Mouse (Mus musculus): ENCODE results near the gene F8a. TPM values are rescaled to one million over a fixed set of nuclear protein-coding genes. Genes with fewer than 3 reads are reported as not detected.
"Not testable (repeated sequence)": the region's sequence is repeated elsewhere in the genome, so short reads cannot be mapped to it uniquely, and the experiment has no call there.

F8a gene
- total RNA-seq (2015; ENCODE audit: low replicate concordance), result 2.5 TPM in 1 of 2 replicates, not detected in the other
- 0.42 and 0.51 TPM in 2 replicates for total RNA-seq (2017; ENCODE audit: low replicate concordance)

DNA sequence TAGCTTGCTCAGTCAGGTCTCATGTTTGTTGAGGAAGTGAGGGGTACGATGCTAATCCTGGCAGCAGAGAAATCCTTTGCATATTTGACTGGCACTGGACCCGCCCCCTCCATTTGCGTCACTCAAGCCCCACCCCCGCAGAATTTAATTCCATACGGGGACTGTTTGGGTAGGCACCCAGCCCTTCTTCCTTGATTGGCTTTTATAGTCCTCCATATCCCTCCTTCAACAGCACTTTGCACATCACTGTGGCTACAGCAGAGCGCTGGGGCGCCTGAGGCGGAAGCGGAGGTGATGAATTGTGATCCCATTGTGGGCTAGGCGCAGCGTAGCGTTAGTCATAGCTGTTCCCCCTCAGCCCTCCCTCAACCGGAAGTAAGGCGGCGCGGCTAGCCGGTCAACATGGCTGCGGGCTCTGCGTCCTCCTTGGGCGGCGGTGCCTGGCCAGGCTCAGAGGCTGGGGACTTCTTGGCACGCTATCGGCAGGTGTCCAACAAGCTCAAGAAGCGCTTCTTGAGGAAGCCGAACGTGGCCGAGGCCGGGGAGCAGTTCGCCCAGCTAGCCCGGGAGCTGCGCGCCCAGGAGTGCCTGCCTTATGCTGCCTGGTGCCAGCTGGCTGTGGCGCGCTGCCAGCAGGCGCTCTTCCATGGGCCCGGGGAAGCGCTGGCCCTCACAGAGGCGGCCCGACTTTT, at the start of gene F8a:
Gene F8a (plus strand): TSS at position 378 of the 692 bp plus-strand sequence.
- ATAC-seq (replicated peaks; ENCODE audit: low FRiP score, poor library complexity, severe bottlenecking), result peak; percentile 95

- ATAC-seq (replicated peaks; ENCODE audit: low FRiP score, poor library complexity, severe bottlenecking), result not testable (repeated sequence)
Observed at GRCm38 (mm10) chrX:73191934-73192333, 36.2 kb upstream of the F8a start, which contains the start of gene Xlr3b. TSS of gene Xlr3b (plus strand) at chrX:73192207.

DNA sequence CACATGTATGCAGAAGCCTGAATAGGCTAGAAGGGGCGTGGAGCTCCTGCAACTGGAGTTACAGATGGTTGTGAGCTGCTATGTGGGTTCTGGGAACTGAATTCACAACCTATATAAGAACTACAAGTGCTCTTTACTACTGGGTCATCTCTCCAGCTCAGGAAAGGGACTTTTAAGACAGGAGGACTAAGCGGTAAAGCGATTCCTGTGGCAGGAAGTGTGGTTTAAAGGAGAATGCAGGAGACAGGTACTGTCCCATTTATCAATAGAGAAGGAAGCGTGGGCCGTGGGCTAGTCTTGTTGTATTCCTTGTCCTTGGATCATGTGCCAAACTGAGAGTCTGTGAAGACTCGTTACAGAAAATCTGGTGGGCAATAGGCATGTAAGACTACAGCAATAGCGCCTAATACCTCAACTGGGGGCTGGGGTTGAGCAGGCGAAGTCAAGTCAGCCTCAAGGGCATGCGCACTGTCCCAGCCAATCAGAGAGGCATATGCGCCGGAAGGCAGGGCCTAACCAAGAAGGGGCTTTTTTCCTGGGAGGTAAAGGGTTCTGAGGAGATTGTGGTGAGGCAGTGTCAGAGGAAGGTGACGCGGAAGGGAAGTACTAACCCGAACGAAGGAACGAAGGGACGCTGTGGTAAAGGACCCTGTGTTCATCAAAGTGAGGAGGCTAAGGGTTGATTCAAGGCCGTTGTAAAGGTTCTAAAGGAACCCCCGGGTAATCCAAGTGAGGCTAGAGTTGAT, 14.1 kb upstream of the F8a start, which contains the start of gene Xlr4b:
Gene Xlr4b (plus strand): TSS at position 515 of the 746 bp plus-strand sequence.
- ATAC-seq (replicated peaks; ENCODE audit: low FRiP score, poor library complexity, severe bottlenecking), result not testable (repeated sequence)

DNA sequence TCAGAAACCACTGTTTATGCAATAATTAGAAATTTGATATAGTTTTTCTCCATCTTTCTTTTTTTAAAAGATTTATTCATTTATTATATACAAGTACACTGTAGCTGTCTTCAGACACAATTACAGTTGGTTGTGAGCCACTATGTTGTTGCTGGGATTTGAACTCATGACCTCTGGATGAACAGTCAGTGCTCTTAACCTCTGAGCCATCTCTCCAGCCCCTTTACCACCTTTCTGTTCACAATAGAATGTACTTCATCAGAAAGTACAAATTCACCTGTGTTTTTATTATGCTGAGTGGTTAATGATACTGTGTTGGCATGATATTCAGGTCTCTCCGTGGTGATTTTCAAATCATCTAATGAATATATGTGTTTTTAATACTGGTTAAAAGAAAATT, 2.7 kb upstream of the F8a start:
- ATAC-seq (replicated peaks; ENCODE audit: low FRiP score, poor library complexity, severe bottlenecking), result no peak

DNA sequence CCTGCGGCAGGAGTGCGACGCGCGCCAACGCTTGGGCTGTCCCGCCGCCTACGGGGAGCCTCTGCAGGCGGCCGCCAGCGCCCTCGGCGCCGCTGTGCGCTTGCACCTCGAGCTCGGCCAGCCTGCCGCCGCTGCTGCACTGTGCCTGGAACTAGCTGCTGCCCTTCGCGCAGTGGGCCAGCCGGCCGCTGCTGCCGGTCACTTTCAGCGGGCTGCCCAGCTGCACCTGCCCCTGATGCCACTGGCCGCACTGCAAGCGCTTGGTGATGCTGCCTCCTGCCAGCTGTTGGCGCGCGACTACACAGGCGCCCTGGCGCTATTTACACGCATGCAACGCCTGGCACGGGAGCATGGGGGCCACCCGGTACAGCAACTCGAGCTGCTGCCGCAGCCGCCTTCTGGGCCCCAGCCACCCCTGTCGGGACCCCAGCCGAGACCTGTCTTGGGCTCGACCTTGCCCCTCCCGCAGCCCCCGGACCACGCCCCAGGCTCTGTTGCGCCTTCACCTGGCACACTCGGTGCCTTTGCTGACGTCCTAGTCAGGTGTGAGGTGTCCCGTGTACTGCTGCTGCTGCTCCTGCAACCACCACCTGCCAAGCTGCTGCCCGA, 619 bp downstream of the F8a start:
- no peak for ATAC-seq (replicated peaks; ENCODE audit: low FRiP score, poor library complexity, severe bottlenecking)

GRCm38 (mm10) chrX:73229288-73229687, 1.2 kb downstream of the F8a start:
- ATAC-seq (replicated peaks; ENCODE audit: low FRiP score, poor library complexity, severe bottlenecking), result no peak

DNA sequence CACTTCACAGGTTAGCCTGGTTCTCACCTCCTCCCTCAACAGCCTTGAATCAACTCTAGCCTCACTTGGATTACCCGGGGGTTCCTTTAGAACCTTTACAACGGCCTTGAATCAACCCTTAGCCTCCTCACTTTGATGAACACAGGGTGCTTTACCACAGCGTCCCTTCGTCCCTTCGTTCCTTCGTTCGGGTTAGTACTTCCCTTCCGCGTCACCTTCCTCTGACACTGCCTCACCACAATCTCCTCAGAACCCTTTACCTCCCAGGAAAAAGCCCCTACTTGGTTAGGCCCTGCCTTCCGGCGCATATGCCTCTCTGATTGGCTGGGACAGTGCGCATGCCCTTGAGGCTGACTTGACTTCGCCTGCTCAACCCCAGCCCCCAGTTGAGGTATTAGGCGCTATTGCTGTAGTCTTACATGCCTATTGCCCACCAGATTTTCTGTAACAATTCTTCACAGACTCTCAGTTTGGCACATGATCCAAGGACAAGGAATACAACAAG, 14.8 kb downstream of the F8a start, which contains the start of gene Xlr4c:
Gene Xlr4c (minus strand): TSS at position 310 of the 505 bp plus-strand sequence.
- ATAC-seq (replicated peaks; ENCODE audit: low FRiP score, poor library complexity, severe bottlenecking), result not testable (repeated sequence)

DNA sequence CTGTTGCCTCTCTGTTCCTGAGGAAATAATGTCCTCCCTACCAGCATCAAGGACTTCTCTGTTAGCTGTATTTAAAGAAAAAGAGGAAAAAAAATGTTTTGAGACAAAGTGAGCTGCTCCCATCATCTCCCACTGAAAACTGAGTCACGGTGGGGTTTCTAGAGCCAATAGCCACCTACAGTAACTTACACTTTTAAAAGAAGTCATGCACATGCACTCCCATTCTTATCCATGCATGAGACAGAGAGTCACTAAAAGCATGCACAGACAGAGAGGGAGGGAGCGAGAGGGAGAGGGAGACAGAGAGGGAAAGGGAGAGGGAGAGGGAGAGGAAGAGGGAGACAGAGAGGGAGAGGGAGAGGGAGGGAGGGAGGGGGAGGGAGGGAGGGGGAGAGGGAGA, 34.3 kb downstream of the F8a start:
- ATAC-seq (replicated peaks; ENCODE audit: low FRiP score, poor library complexity, severe bottlenecking), result not testable (repeated sequence)

GRCm38 (mm10) chrX:73265270-73265669, 37.2 kb downstream of the F8a start, which contains the start of gene Xlr3c:
TSS of gene Xlr3c (minus strand) at chrX:73265390.
- ATAC-seq (replicated peaks; ENCODE audit: low FRiP score, poor library complexity, severe bottlenecking), result not testable (repeated sequence)

Other genes with a start within 250 kb of the F8a start
- gene Zfp185, start 241.0 kb upstream of the F8a start, total RNA-seq (2015; ENCODE audit: low replicate concordance), result not detected in 2 replicates
- not detected in 2 replicates for gene Zfp185, start 241.0 kb upstream of the F8a start, total RNA-seq (2017; ENCODE audit: low replicate concordance)
- not detected in 2 replicates for gene Pnma5, start 191.2 kb upstream of the F8a start, total RNA-seq (2015; ENCODE audit: low replicate concordance)
- gene Pnma5, start 191.2 kb upstream of the F8a start, total RNA-seq (2017; ENCODE audit: low replicate concordance), result not detected in 2 replicates
- not detected in 2 replicates for gene Pnma3, start 163.5 kb upstream of the F8a start, total RNA-seq (2015; ENCODE audit: low replicate concordance)
- gene Pnma3, start 163.5 kb upstream of the F8a start, total RNA-seq (2017; ENCODE audit: low replicate concordance), result not detected in 2 replicates
- gene Xlr4a, start 145.8 kb upstream of the F8a start, total RNA-seq (2015; ENCODE audit: low replicate concordance), result 2.9 TPM in 1 of 2 replicates, not detected in the other
- 6.5 TPM in 1 of 2 replicates, not detected in the other for gene Xlr4a, start 145.8 kb upstream of the F8a start, total RNA-seq (2017; ENCODE audit: low replicate concordance)
- gene Xlr3a, start 131.2 kb upstream of the F8a start, total RNA-seq (2015; ENCODE audit: low replicate concordance), result not detected in 2 replicates
- gene Xlr3a, start 131.2 kb upstream of the F8a start, total RNA-seq (2017; ENCODE audit: low replicate concordance), result 3.2 TPM in 1 of 2 replicates, not detected in the other
- gene Gm14685, start 111.2 kb upstream of the F8a start, total RNA-seq (2015; ENCODE audit: low replicate concordance), result not detected in 2 replicates
- gene Gm14685, start 111.2 kb upstream of the F8a start, total RNA-seq (2017; ENCODE audit: low replicate concordance), result not detected in 2 replicates
- not detected in 2 replicates for gene Xlr5b, start 79.5 kb upstream of the F8a start, total RNA-seq (2015; ENCODE audit: low replicate concordance)
- gene Xlr5b, start 79.5 kb upstream of the F8a start, total RNA-seq (2017; ENCODE audit: low replicate concordance), result not detected in 2 replicates
- gene DXBay18, start 78.8 kb upstream of the F8a start, total RNA-seq (2015; ENCODE audit: low replicate concordance), result not detected in 2 replicates
- not detected in 2 replicates for gene DXBay18, start 78.8 kb upstream of the F8a start, total RNA-seq (2017; ENCODE audit: low replicate concordance)
- gene Spin2d, start 51.3 kb upstream of the F8a start, total RNA-seq (2015; ENCODE audit: low replicate concordance), result not detected in 2 replicates
- gene Spin2d, start 51.3 kb upstream of the F8a start, total RNA-seq (2017; ENCODE audit: low replicate concordance), result not detected in 2 replicates
- 0.63 TPM in 1 of 2 replicates, not detected in the other for gene Xlr3b, start 36.1 kb upstream of the F8a start, total RNA-seq (2015; ENCODE audit: low replicate concordance)
- gene Xlr3b, start 36.1 kb upstream of the F8a start, total RNA-seq (2017; ENCODE audit: low replicate concordance), result not detected in 2 replicates
- gene Xlr4b, start 14.0 kb upstream of the F8a start, total RNA-seq (2015; ENCODE audit: low replicate concordance), result 2.1 and 6.9 TPM in 2 replicates
- 0.77 and 2.2 TPM in 2 replicates for gene Xlr4b, start 14.0 kb upstream of the F8a start, total RNA-seq (2017; ENCODE audit: low replicate concordance)
- gene Xlr4c, start 14.8 kb downstream of the F8a start, total RNA-seq (2015; ENCODE audit: low replicate concordance), result not detected in 2 replicates
- gene Xlr4c, start 14.8 kb downstream of the F8a start, total RNA-seq (2017; ENCODE audit: low replicate concordance), result 0.94 and 2.9 TPM in 2 replicates
- gene Xlr3c, start 37.1 kb downstream of the F8a start, total RNA-seq (2015; ENCODE audit: low replicate concordance), result not detected in 2 replicates
- not detected in 2 replicates for gene Xlr3c, start 37.1 kb downstream of the F8a start, total RNA-seq (2017; ENCODE audit: low replicate concordance)
- not detected in 2 replicates for gene Xlr5a, start 64.7 kb downstream of the F8a start, total RNA-seq (2015; ENCODE audit: low replicate concordance)
- gene Xlr5a, start 64.7 kb downstream of the F8a start, total RNA-seq (2017; ENCODE audit: low replicate concordance), result not detected in 2 replicates
- not detected in 2 replicates for gene Xlr5c, start 64.7 kb downstream of the F8a start, total RNA-seq (2015; ENCODE audit: low replicate concordance)
- gene Xlr5c, start 64.7 kb downstream of the F8a start, total RNA-seq (2017; ENCODE audit: low replicate concordance), result not detected in 2 replicates
- not detected in 2 replicates for gene Gm45015, start 108.5 kb downstream of the F8a start, total RNA-seq (2015; ENCODE audit: low replicate concordance)
- gene Gm45015, start 108.5 kb downstream of the F8a start, total RNA-seq (2017; ENCODE audit: low replicate concordance), result not detected in 2 replicates
- gene Zfp275, start 114.3 kb downstream of the F8a start, total RNA-seq (2015; ENCODE audit: low replicate concordance), result 1.3 and 6.1 TPM in 2 replicates
- 0.84 and 1.3 TPM in 2 replicates for gene Zfp275, start 114.3 kb downstream of the F8a start, total RNA-seq (2017; ENCODE audit: low replicate concordance)
- not detected in 2 replicates for gene Gm18336, start 170.4 kb downstream of the F8a start, total RNA-seq (2015; ENCODE audit: low replicate concordance)
- not detected in 2 replicates for gene Gm18336, start 170.4 kb downstream of the F8a start, total RNA-seq (2017; ENCODE audit: low replicate concordance)
- not detected in 2 replicates for gene Zfp92, start 182.8 kb downstream of the F8a start, total RNA-seq (2015; ENCODE audit: low replicate concordance)
- gene Zfp92, start 182.8 kb downstream of the F8a start, total RNA-seq (2017; ENCODE audit: low replicate concordance), result not detected in 2 replicates
- gene Trex2, start 207.1 kb downstream of the F8a start, total RNA-seq (2015; ENCODE audit: low replicate concordance), result not detected in 2 replicates
- not detected in 2 replicates for gene Trex2, start 207.1 kb downstream of the F8a start, total RNA-seq (2017; ENCODE audit: low replicate concordance)
- gene Haus7, start 230.8 kb downstream of the F8a start, total RNA-seq (2015; ENCODE audit: low replicate concordance), result 1.2 and 13.0 TPM in 2 replicates
- gene Haus7, start 230.8 kb downstream of the F8a start, total RNA-seq (2017; ENCODE audit: low replicate concordance), result 5.4 and 13.7 TPM in 2 replicates